Mouse (Mus musculus) spleen, adult 2 months (tissue): ENCODE data around the gene Ppp6r1. TPM values are rescaled to one million over a fixed set of nuclear protein-coding genes. Genes with fewer than 3 reads are reported as not detected.

Experiments used
- DNase-seq, 2 experiments: peaks; one replicate each; pipeline versions ENCODE4 v3.0.0 to v3.0.0-alpha.2; 2012 to 2021; ENCODE audit warnings: low spot score in 2 of 2, low read depth in 1 of 2
- H3K27ac ChIP-seq: fragments of 200-500 bp; 2 replicates; pipeline ENCODE4 v1.5.1; 2012; ENCODE audit warnings: low read length, inconsistent platforms; ENCODE audit not compliant: insufficient read depth
- H3K27me3 ChIP-seq: fragments of 200-500 bp; 2 replicates; pipeline ENCODE4 v1.6.1; 2012; ENCODE audit warnings: mild to moderate bottlenecking, moderate library complexity, low read length, inconsistent platforms; ENCODE audit not compliant: control insufficient read depth, insufficient read depth
- H3K36me3 ChIP-seq: fragments of 200-500 bp; 2 replicates; pipeline ENCODE4 v1.6.1; 2012; ENCODE audit warnings: mild to moderate bottlenecking, low read length, inconsistent platforms; ENCODE audit not compliant: control insufficient read depth, insufficient read depth
- H3K4me1 ChIP-seq: fragments of 200-500 bp; 2 replicates; pipeline ENCODE4 v1.6.1; 2011; ENCODE audit warnings: inconsistent platforms; ENCODE audit not compliant: control insufficient read depth, insufficient read depth, insufficient read length
- H3K4me3 ChIP-seq: fragments of 200-500 bp; 2 replicates; pipeline ENCODE4 v1.5.1; 2011; ENCODE audit warnings: mild to moderate bottlenecking, inconsistent platforms; ENCODE audit not compliant: insufficient read depth, insufficient read length; ENCODE audit errors: extremely low read depth
- CTCF ChIP-seq: fragments of 200-500 bp; IDR thresholded peaks from 2 replicates; pipeline ENCODE4 v1.5.1; 2011; ENCODE audit warnings: mild to moderate bottlenecking, inconsistent platforms; ENCODE audit not compliant: insufficient read depth, insufficient read length, insufficient replicate concordance; ENCODE audit errors: extremely low read depth
- POLR2A ChIP-seq: fragments of 200-500 bp; IDR thresholded peaks from 2 replicates; pipeline ENCODE4 v1.6.1; 2011; ENCODE audit warnings: low read depth, low read length, inconsistent platforms
- WGBS: fragments of 180-500 bp; shearing (Covaris S2); methylation state at CpG from one replicate; pipeline ENCODE4 v1.1.7; 2018; 5-methylcytosine and 5-hydroxymethylcytosine counted together
- polyA plus RNA-seq: library from polyadenylated mRNA; depleted of rRNA; stranded (reverse); fragments of >200 nt; gene quantifications from 2 replicates; pipeline ENCODE4 v1.2.3, GENCODE M21; 2012; rRNA removed

Gene Ppp6r1
- polyA plus RNA-seq = 136 and 159 TPM in 2 replicates

DNA sequence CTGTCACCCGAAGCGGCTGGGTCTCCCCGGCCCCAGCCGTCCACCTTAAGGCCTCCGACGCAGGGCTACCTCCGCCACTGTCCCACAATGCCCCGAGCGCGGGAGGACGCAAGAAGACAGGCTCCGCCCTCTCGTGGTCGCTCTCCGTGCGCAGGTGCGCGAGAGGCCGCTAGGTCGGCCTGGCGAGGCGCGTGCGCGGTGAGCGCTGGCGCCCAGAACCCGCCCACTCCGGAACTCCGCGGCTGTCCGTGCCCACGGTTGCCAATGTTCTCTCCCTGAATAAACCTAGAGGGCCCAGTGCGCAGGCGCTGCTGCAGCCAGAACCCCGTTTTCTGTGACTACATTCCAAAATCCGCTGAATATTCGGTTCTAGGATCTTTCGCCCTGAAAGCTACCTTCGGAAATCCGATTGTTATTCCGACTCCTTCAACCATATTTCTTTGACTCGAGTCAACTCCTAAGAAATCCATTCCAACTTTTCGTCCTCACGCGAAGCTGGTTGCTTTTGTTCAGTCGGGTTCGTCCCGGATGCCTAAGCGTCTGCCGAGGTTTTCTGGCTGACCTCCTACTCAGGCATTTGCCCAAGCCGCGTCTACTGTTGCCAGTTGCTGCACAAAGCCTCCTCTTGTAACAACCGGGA is at the start of gene Ppp6r1:
Gene Ppp6r1 (minus strand): TSS at position 108 of the 640 bp plus-strand sequence.
- H3K27ac ChIP-seq = peak within 1 kb of the TSS; percentile 95
- TF ChIP-seq POLR2A = peak; percentile 83
- TF ChIP-seq CTCF = peak; percentile 22; the same call in 1 of the 2 replicates
- H3K36me3 ChIP-seq = peaks cover 2% of the 10 kb centered on the region; the same call in 1 of the 2 replicates
- peak; percentile 95 to 97 for DNase-seq
- H3K4me3 ChIP-seq = peak within 1 kb of the TSS; percentile 79
- under 1% methylated on average over 54 of the region's 54 CpGs for WGBS
- peaks cover 27% of the 10 kb centered on the region; the same call in 1 of the 2 replicates for H3K4me1 ChIP-seq
- no peaks in the 10 kb centered on the region for H3K27me3 ChIP-seq

DNA sequence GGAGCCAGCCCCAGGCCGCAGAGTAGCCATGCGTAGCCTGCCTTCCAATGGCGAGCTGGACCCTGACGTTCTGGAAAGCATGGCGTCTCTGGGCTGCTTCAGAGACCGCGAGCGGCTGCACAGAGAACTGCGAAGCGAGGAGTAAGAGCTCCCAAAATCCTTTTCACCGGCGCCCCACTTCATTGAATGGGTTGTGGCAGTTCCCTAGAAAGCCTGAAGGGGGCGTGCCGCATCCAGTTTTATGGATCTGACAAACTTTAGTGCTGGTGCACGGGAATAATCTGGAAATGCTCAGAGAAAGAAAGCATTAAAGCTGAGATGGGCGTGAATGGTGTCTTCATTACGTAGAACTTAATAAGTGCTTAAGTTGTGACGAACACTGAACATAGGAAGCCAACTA is 46.3 kb upstream of the Ppp6r1 start:
- DNase-seq = peak in 1 of 2 experiments; percentile 15

DNA sequence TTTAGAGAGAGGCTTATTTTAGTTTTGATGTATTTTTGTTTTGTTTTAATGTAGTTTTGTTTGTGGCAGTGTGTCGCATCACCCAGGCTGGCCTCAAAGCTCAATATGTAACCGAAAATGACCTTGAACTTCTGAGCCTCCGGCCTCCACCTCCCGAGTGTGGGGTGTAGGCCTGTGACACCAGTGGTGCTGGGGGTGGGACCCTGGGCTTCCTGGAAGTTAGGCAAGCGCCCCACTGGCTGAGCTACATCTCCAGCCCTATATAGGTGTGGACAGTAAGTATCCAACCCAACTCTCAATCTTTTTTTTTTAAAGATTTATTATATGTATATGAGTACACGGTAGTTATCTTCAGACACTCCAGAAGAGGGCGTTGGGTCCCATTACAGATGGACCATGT is 44.4 kb upstream of the Ppp6r1 start:
- Histone ChIP-seq H3K27ac (no peak overlapping the region), H3K36me3 (no peaks in the 10 kb centered on the region), H3K4me1 (no peaks in the 10 kb centered on the region), H3K4me3 (no peak overlapping the region), H3K27me3 (no peaks in the 10 kb centered on the region)
- 90% methylated on average over 7 of the region's 7 CpGs for WGBS
- DNase-seq = no peak
- no peak for TF ChIP-seq CTCF
- no peak for TF ChIP-seq POLR2A

More for the DNA sequence above, 46.3 kb upstream of the Ppp6r1 start:
- TF ChIP-seq POLR2A (no peak), CTCF (peak; percentile 36; the same call in 1 of the 2 replicates)
- H3K36me3 ChIP-seq = no peaks in the 10 kb centered on the region
- no peak overlapping the region for H3K27ac ChIP-seq
- H3K4me3 ChIP-seq = no peak overlapping the region
- no peaks in the 10 kb centered on the region for H3K27me3 ChIP-seq
- 38% methylated on average over 18 of the region's 18 CpGs for WGBS
- no peaks in the 10 kb centered on the region for H3K4me1 ChIP-seq

DNA sequence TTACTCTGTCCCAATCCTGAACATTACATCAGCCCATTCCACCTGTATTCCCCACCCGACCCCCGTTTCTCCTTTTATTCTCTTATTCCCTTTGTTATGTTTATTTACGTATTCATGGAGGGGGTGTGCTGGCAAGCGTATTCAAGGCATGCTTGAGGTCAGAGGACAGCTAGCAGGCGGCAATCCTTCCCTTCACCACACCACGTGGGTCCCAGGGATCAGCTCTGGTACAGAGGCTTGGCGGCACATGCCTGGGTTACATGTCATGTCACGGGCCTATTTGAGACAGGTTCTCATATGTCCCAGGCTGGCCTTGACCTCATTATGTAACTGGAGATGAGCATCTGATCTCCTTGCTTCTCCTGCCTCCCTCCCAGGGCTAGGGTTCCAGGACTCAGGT is 43.5 kb upstream of the Ppp6r1 start:
- no peaks in the 10 kb centered on the region for H3K36me3 ChIP-seq
- H3K4me1 ChIP-seq = no peaks in the 10 kb centered on the region
- no peak overlapping the region for H3K27ac ChIP-seq
- 89% methylated on average over 8 of the region's 8 CpGs for WGBS
- no peak overlapping the region for H3K4me3 ChIP-seq
- H3K27me3 ChIP-seq = no peaks in the 10 kb centered on the region
- DNase-seq = no peak
- TF ChIP-seq CTCF = no peak
- TF ChIP-seq POLR2A = no peak

DNA sequence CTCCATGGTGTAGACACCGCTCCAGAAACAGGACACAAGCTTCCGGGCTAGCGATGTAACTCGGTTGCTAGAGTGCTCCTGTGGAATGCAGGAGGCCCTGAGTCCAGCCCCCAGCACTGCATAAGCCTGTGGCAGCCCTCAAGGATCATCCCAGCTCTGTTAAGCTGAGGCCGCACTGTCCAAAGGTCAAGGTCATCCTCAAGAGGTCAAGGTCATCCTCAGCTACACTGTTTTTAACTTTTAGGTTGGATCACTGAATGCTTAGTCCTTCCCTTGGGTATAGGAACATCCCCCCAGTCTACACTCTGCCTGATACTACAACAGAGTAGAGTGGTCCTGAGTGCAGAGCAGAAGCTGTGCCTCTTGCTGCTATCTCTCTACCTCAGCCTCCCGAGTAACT is 34.2 kb upstream of the Ppp6r1 start:
- Histone ChIP-seq H3K36me3 (no peaks in the 10 kb centered on the region), H3K4me3 (no peak overlapping the region), H3K4me1 (no peaks in the 10 kb centered on the region), H3K27me3 (peaks cover 9% of the 10 kb centered on the region; the same call in 1 of the 2 replicates), H3K27ac (no peak overlapping the region)
- WGBS = 88% methylated on average over 6 of the region's 6 CpGs
- TF ChIP-seq CTCF (no peak), POLR2A (no peak)
- no peak for DNase-seq

DNA sequence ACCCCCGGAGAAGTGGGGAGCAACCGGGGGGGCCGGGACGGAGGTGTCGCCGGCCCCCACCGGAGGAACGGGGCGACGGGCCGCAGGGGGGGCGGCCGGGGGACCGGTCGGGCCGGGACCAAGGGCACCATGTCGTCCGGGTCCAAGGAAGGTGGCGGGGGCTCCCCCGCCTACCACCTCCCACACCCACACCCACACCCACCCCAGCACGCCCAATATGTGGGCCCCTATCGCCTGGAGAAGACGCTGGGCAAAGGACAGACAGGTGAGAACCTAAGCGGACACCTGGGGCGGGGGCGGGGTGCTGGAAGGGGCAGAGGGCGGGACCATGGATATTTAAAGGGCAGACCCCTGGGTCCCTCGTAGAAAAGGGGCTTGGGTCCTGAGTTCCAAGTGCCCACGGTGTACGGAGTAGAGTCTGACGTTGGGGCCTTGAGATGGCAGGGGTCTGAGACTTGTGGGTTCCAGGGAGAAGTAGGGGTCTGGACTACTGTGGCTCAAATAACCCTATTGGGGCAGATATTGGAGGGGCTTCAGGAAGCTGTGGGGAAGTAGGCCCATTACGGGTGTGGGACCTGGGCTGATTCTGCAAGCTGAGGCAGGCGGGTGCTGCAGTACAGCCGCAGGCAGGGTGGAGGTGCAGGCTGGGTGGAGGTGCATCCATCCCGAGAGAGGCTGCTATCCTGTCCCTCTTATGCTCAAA is 32.3 kb upstream of the Ppp6r1 start:
- TF ChIP-seq POLR2A (no peak), CTCF (no peak)
- Histone ChIP-seq H3K27me3 (peaks cover 9% of the 10 kb centered on the region; the same call in 1 of the 2 replicates), H3K36me3 (no peaks in the 10 kb centered on the region), H3K4me3 (no peak overlapping the region; the same call in 1 of the 2 replicates), H3K4me1 (no peaks in the 10 kb centered on the region), H3K27ac (no peak overlapping the region)
- no peak for DNase-seq
- WGBS = 34% methylated on average over 28 of the region's 35 CpGs
